Mouse (Mus musculus) embryonic fibroblast, embryonic 13.5 days (primary cell): ENCODE data around the gene Trpc7.

Source experiments
- CTCF ChIP-seq: IDR thresholded peaks from 2 replicates; pipeline ENCODE4 v1.5.1; 2011; ENCODE audit warnings: mild to moderate bottlenecking, control low read depth, low read length, moderate library complexity, borderline replicate concordance; ENCODE audit not compliant: insufficient read depth
- POLR2A ChIP-seq: IDR thresholded peaks from 2 replicates; pipeline ENCODE4 v1.6.1; 2011; ENCODE audit warnings: low read depth, mild to moderate bottlenecking, control low read depth, low read length, moderate library complexity

- TF ChIP-seq CTCF: no peak
- TF ChIP-seq POLR2A: no peak
These were observed 98.3 kb downstream of the Trpc7 start for GRCm38 (mm10) chr13:56797459-56797858.
